In the genomic region with DNA sequence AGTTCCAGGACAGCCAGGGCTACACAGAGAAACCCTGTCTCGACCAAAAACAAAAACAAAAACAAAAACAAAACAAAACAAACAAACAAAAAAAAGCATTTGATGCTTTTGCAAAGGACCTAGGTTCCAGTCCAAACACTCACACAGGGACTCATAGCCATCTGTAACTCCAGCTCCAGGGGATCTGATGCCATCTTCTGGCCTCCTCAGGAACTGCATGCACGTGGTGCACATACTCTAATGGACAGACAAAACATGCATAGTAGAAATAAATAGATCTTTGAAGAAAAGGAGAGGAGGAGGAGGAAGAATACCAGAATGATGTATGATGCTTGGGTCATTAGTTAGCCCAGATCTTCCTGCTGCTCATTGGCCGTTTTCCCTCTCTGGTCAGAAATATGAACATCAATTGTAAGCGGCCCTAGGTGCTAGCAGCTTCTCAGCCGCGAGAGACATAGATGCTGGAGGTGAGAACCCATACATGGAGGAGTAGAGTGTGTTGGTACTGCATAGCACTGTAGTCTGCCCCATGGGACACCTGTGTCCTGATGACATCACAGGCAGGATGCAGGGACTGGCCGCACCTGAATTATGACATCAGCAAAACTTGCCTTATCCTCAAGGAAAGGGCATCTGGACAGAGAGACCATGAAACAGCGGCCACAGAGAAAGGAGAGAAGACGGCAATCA, we compare ENCODE assay signal across 19 mouse cellular contexts. TPM values are rescaled to one million over a fixed set of nuclear protein-coding genes. Genes with fewer than 3 reads are reported as not detected.
DNase-seq lines count a peak whose midpoint lies in the region; ATAC-seq and TF ChIP-seq lines count a peak whose summit lies in the region.
"Had no signal": no experiment of that assay in that cellular context is flagged by ENCODE, and none has a peak within 500 bp of the region (broad histone marks: within the 10 kb centered on the region; RNA-seq: fewer than 3 reads in every experiment).

A gene (plus strand): TSS at position 640 of the 690 bp plus-strand sequence.

- H3K4me3 ChIP-seq in hindbrain, postnatal 0 days (ENCODE audit: low read length): no peak within 1 kb of the TSS
- no peak within 1 kb of the TSS for H3K4me3 ChIP-seq in hindbrain, embryonic 16.5 days (ENCODE audit: low read length)
- H3K4me3 ChIP-seq in midbrain, postnatal 0 days (ENCODE audit: low read depth, low read length): no peak within 1 kb of the TSS
- no peak within 1 kb of the TSS for H3K4me3 ChIP-seq in midbrain, embryonic 13.5 days (replicated peaks)

- ATAC-seq in hindbrain, postnatal 0 days: no peak
- no peak for ATAC-seq in hindbrain, embryonic 16.5 days
- no peak for ATAC-seq in midbrain, postnatal 0 days (ENCODE audit: low FRiP score)
- no peak for ATAC-seq in midbrain, embryonic 13.5 days
- ATAC-seq: intestine, embryonic 16.5 days had no signal

- no peaks in the 10 kb centered on the region for H3K36me3 ChIP-seq in hindbrain, postnatal 0 days (ENCODE audit: insufficient read depth, low read length)
- H3K36me3 ChIP-seq in hindbrain, embryonic 16.5 days (ENCODE audit: control insufficient read depth, insufficient read depth, low read length): no peaks in the 10 kb centered on the region
- no peaks in the 10 kb centered on the region for H3K36me3 ChIP-seq in midbrain, postnatal 0 days (ENCODE audit: insufficient read depth, low read length)
- no peaks in the 10 kb centered on the region for H3K36me3 ChIP-seq in midbrain, embryonic 13.5 days

- DNase-seq in hindbrain, postnatal 0 days (ENCODE audit: low spot score): no peak
- no peak for DNase-seq in midbrain, postnatal 0 days (ENCODE audit: low spot score)
- peak; percentile 66 for DNase-seq in ES-CJ7 (ENCODE audit: low read depth, low spot score)
- DNase-seq in induced T-regulatory cell, adult 2 months (ENCODE audit: low read depth): peak; percentile 47
- no peak for DNase-seq in urinary bladder, adult 18-20 months (ENCODE audit: low spot score in 2 of 2)
- DNase-seq in left cerebral cortex, adult 11 months (ENCODE audit: low spot score): no peak
- DNase-seq: adrenal gland, postnatal 14 days; cerebellum, adult 11-12 months; heart, adult 18-20 months; heart, postnatal 10 days; lung, postnatal 10 days; midbrain, embryonic 14.5 days; right cerebral cortex, postnatal 14 days; thymus, postnatal 36 days had no signal

- TF ChIP-seq CTCF in hindbrain, postnatal 0 days (IDR thresholded peaks at IDR 0.05; ENCODE audit: low read depth): peak; percentile 40
- TF ChIP-seq CTCF in midbrain, postnatal 0 days (IDR thresholded peaks at IDR 0.05): peak; percentile 42

- WGBS in hindbrain, postnatal 0 days: 96% methylated on average over 9 of the region's 9 CpGs
- 97% methylated on average over 9 of the region's 9 CpGs for WGBS in hindbrain, embryonic 16.5 days
- WGBS in midbrain, postnatal 0 days: 91% methylated on average over 9 of the region's 9 CpGs
- 94% methylated on average over 9 of the region's 9 CpGs for WGBS in midbrain, embryonic 13.5 days

- no peak within 1 kb of the TSS for H3K9ac ChIP-seq in hindbrain, postnatal 0 days (replicated peaks; ENCODE audit: low read length)
- H3K9ac ChIP-seq in hindbrain, embryonic 16.5 days (ENCODE audit: low read depth, low read length): no peak within 1 kb of the TSS
- no peak within 1 kb of the TSS for H3K9ac ChIP-seq in midbrain, postnatal 0 days (replicated peaks; ENCODE audit: low read length, poor library complexity, severe bottlenecking)
- H3K9ac ChIP-seq in midbrain, embryonic 13.5 days (replicated peaks): no peak within 1 kb of the TSS

- no peak within 1 kb of the TSS for H3K27ac ChIP-seq in hindbrain, postnatal 0 days
- no peak within 1 kb of the TSS for H3K27ac ChIP-seq in hindbrain, embryonic 16.5 days (ENCODE audit: low read depth, low read length)
- H3K27ac ChIP-seq in midbrain, postnatal 0 days (ENCODE audit: low read depth, low read length): no peak within 1 kb of the TSS
- no peak within 1 kb of the TSS for H3K27ac ChIP-seq in midbrain, embryonic 13.5 days

- H3K4me1 ChIP-seq in hindbrain, postnatal 0 days (ENCODE audit: insufficient read depth, low read length): peaks cover 10% of the 10 kb centered on the region
- H3K4me1 ChIP-seq in hindbrain, embryonic 16.5 days (ENCODE audit: control insufficient read depth, insufficient read depth, low read depth, low read length): peaks cover 10% of the 10 kb centered on the region
- H3K4me1 ChIP-seq in midbrain, postnatal 0 days (ENCODE audit: insufficient read depth, low read length): peaks cover 10% of the 10 kb centered on the region
- H3K4me1 ChIP-seq in midbrain, embryonic 13.5 days (replicated peaks): peaks cover 16% of the 10 kb centered on the region

- H3K9me3 ChIP-seq in hindbrain, postnatal 0 days (ENCODE audit: low read length): no peaks in the 10 kb centered on the region
- no peaks in the 10 kb centered on the region for H3K9me3 ChIP-seq in hindbrain, embryonic 16.5 days (ENCODE audit: control insufficient read depth, low read length)
- H3K9me3 ChIP-seq in midbrain, postnatal 0 days (ENCODE audit: low read length): no peaks in the 10 kb centered on the region
- no peaks in the 10 kb centered on the region for H3K9me3 ChIP-seq in midbrain, embryonic 13.5 days

- H3K4me2 ChIP-seq in hindbrain, postnatal 0 days (ENCODE audit: low read depth, low read length): no peak within 1 kb of the TSS
- H3K4me2 ChIP-seq in hindbrain, embryonic 16.5 days (ENCODE audit: low read length): no peak within 1 kb of the TSS
- no peak within 1 kb of the TSS for H3K4me2 ChIP-seq in midbrain, postnatal 0 days (ENCODE audit: low read depth, low read length, poor library complexity, severe bottlenecking)
- H3K4me2 ChIP-seq in midbrain, embryonic 13.5 days (replicated peaks): no peak within 1 kb of the TSS

- no peaks in the 10 kb centered on the region for H3K27me3 ChIP-seq in hindbrain, postnatal 0 days (ENCODE audit: insufficient read depth, low read length)
- no peaks in the 10 kb centered on the region for H3K27me3 ChIP-seq in hindbrain, embryonic 16.5 days (replicated peaks; ENCODE audit: control insufficient read depth, insufficient read depth, low read length)
- H3K27me3 ChIP-seq in midbrain, postnatal 0 days (ENCODE audit: insufficient read depth, low read length): no peaks in the 10 kb centered on the region
- no peaks in the 10 kb centered on the region for H3K27me3 ChIP-seq in midbrain, embryonic 13.5 days

RNA-seq across cellular contexts. Expression of the gene that starts here (rescaled TPM):
- not detected in 2 replicates for total RNA-seq in hindbrain, postnatal 0 days (2014; rRNA removed)
- 0.11 TPM in 1 of 2 replicates, not detected in the other for polyA plus RNA-seq in hindbrain, postnatal 0 days (2015; fragmentation: Nextera tagmentation; extraction: Ambion mirVana)
- 0.15 TPM in 1 of 2 replicates, not detected in the other for polyA plus RNA-seq in hindbrain, embryonic 16.5 days (2015; fragmentation: Nextera tagmentation; extraction: Ambion mirVana)
- total RNA-seq in midbrain, postnatal 0 days (2014; rRNA removed): 0.44 TPM in 1 of 2 replicates, not detected in the other
- polyA plus RNA-seq in midbrain, postnatal 0 days (2015; fragmentation: Nextera tagmentation; extraction: Ambion mirVana): not detected in 2 replicates
- not detected in 2 replicates for polyA plus RNA-seq in midbrain, embryonic 13.5 days (2015; fragmentation: Nextera tagmentation; extraction: Ambion mirVana)
- total RNA-seq: adrenal gland, postnatal 14 days; heart, adult 18-20 months; heart, postnatal 10 days; left cerebral cortex, postnatal 14 days; neutrophil, adult 5-6 weeks had no signal
- polyA plus RNA-seq: midbrain, embryonic 14.5 days had no signal

Comparison
In these comparisons a context has a peak if more than half of its experiments do, and no peak if none do; other contexts are left out.
1. DNase-seq: peak in ES-CJ7 (single experiment) and induced T-regulatory cell, adult 2 months (single experiment); none in hindbrain, postnatal 0 days (single experiment), midbrain, postnatal 0 days (single experiment), urinary bladder, adult 18-20 months (0 of 2) and left cerebral cortex, adult 11 months (single experiment).